ENCODE assay signal across 20 mouse cellular contexts in genomic region chr3:102096976-102097375, GRCm38 (mm10). TPM values are rescaled to one million over a fixed set of nuclear protein-coding genes. Genes with fewer than 3 reads are reported as not detected.
"Had no signal": no experiment of that assay in that cellular context is flagged by ENCODE, and none has a peak within 500 bp of the region (broad histone marks: within the 10 kb centered on the region; RNA-seq: fewer than 3 reads in every experiment).

No protein-coding gene starts in this region.

- H3K9ac ChIP-seq: lung, embryonic 14.5 days; midbrain, embryonic 12.5 days; neural tube, embryonic 13.5 days; neural tube, embryonic 15.5 days had no signal

- H3K4me2 ChIP-seq: lung, embryonic 14.5 days; midbrain, embryonic 12.5 days; neural tube, embryonic 13.5 days; neural tube, embryonic 15.5 days had no signal

- H3K27ac ChIP-seq: midbrain, embryonic 10.5 days; midbrain, embryonic 12.5 days; neural tube, embryonic 13.5 days; neural tube, embryonic 15.5 days had no signal

- DNase-seq: lung, adult 18-20 months; lung, embryonic 14.5 days; lung, postnatal 10 days; lung, postnatal 4 days; midbrain, embryonic 14.5 days; retina, postnatal 1 day; right cerebral cortex, adult 18-20 months; right cerebral cortex, postnatal 25 days; right cerebral cortex, postnatal 4 days; spleen, adult 18-20 months; thymus, adult 18-20 months; thymus, postnatal 14 days; thymus, postnatal 36 days had no signal

- H3K27me3 ChIP-seq: neural tube, embryonic 13.5 days; neural tube, embryonic 15.5 days had no signal

- H3K4me3 ChIP-seq: midbrain, embryonic 10.5 days; midbrain, embryonic 12.5 days; myocyte; neural tube, embryonic 13.5 days; neural tube, embryonic 15.5 days had no signal

- H3K36me3 ChIP-seq: midbrain, embryonic 10.5 days; midbrain, embryonic 12.5 days; neural tube, embryonic 13.5 days; neural tube, embryonic 15.5 days had no signal

- H3K4me1 ChIP-seq: midbrain, embryonic 10.5 days; midbrain, embryonic 12.5 days; neural tube, embryonic 15.5 days had no signal

- H3K9me3 ChIP-seq: midbrain, embryonic 10.5 days; midbrain, embryonic 12.5 days; neural tube, embryonic 13.5 days; neural tube, embryonic 15.5 days had no signal

RNA-seq across cellular contexts. Expression of gene Casq2, which starts 10.8 kb away (rescaled TPM):
- total RNA-seq: megakaryocyte, adult 5-6 weeks; megakaryocyte-erythroid progenitor cell, adult 5-6 weeks had no signal
- polyA plus RNA-seq: midbrain, embryonic 10.5 days had no signal
